Mouse (Mus musculus): ENCODE results near the gene Haspin.

Haspin gene

GRCm38 (mm10) chr11:73090283-73090682 is 47.8 kb downstream of the Haspin start, which contains the start of gene Itgae:
TSS of gene Itgae (plus strand) at chr11:73090583.
- no peak for DNase-seq (ENCODE audit: low spot score in 2 of 2)

GRCm38 (mm10) chr11:73087700-73088480 is 50.2 kb downstream of the Haspin start:
- no peak for DNase-seq (ENCODE audit: low spot score in 2 of 2)

All from urinary bladder, postnatal 36 days (tissue).